Mouse (Mus musculus) ovary, adult 18-20 months (tissue): ENCODE data around the gene Cybc1.

Source experiments
- DNase-seq: peaks from one replicate; pipeline ENCODE4 v3.0.0; 2022; ENCODE audit warnings: low spot score, mixed read lengths

Gene Cybc1

DNA sequence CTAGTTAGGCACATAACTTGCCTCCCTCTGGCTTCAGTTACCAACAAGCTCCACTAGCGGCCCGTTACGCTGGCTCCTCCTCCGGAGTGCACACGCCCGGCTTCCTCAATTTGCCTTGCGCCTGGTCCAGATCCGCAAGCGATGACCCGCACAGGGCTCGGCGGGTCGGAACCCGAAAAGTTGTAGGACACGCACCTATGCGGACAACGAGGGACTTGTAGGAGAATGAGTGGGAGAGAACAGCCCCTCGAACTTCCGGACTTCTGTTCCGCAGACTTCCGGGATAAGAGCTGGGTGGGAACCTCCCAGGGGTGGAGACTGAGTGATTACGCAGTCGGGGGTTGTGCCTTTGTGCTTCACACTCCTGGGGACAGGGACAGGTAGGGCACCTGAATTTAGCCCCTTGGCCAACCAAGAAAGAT lies at the start of gene Cybc1:
Cybc1 (minus strand) TSS at position 305 of the 422 bp plus-strand sequence.
- DNase-seq: peak; percentile 54

DNA sequence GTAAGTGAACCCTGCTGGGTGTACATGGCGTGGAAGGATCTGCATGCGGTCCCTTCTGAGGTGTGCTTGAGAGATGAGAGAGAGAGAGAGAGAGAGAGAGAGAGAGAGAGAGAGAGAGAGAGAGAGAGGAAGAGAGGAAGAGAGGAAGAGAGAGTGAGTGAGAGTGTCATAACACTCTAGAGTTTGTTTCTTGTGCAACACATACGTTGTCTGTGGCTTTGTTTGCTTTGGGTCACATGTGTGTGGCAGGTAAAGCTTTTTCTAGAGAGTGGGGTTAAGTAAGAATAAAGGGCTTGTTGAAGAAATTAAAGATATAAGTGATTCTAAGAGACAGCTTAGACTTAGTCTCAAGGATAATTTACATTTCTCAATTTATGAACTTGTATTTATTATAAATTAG lies 48.9 kb upstream of the Cybc1 start:
- no peak for DNase-seq

DNA sequence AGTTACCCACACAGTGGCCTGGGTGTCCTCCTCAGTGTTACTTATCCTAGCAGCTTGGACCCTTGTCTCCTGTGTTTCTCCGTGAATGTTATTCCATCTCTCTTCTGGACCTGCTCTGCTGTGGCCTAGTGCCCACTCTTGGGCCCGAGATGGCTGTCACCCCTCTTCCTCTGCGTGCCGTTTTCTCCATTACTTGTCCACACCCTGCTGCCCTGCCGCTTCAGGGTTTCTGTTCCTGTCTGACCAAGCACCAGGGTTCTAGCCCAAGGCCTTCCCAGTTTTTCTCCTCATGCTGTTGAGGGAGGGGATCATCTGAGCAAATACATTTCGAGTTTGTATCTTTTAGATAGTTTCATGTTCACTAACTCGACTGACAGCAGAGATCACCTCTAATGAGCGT lies 48.4 kb upstream of the Cybc1 start:
- no peak for DNase-seq

DNA sequence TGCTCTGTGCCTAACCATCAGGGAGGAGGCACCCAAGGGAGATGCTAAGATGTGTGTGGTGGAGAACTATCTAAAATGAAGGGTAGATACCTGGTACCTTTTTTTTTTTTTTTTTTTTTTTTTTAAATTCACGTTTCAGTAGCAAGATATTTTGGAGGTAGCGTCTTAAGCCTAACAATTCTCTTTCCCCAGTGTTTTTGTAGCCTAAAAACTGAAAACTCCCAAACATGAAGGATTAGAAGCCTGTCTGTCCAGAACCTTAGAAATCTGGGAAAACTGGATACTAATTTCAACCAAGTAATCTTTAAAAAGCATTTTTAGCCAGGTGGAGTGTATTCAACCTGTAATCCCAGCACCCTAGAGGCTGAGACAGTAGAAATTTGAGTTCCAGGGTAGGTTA lies 32.0 kb upstream of the Cybc1 start:
- no peak for DNase-seq

DNA sequence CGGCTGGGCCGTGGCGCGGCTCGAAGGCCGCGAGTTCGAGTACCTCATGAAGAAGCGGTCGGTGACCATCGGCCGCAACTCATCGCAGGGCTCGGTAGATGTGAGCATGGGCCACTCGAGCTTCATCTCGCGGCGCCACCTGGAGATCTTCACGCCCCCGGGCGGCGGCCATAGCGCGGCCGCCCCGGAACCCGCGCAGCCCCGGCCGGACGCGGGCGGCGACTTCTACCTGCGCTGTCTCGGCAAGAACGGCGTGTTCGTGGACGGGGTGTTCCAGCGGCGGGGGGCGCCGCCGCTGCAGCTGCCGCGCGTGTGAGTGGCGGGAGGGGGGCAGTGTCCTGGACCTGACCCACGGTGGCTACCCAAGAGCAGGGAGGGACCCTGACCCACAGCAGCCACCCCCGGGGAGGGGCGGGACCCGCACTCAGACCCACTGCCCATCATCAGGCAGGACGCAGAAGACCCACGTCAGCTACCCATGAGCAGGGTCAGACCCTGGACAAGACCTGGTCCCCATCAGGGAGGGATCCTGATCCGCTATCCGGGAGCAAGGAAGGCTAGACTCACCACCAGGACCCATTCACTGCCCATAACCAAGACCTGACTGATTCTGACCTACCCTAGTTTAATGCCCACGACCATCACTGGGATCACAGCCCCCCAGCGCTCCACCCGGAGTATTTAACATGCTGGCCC lies 31.2 kb upstream of the Cybc1 start:
- DNase-seq: no peak

DNA sequence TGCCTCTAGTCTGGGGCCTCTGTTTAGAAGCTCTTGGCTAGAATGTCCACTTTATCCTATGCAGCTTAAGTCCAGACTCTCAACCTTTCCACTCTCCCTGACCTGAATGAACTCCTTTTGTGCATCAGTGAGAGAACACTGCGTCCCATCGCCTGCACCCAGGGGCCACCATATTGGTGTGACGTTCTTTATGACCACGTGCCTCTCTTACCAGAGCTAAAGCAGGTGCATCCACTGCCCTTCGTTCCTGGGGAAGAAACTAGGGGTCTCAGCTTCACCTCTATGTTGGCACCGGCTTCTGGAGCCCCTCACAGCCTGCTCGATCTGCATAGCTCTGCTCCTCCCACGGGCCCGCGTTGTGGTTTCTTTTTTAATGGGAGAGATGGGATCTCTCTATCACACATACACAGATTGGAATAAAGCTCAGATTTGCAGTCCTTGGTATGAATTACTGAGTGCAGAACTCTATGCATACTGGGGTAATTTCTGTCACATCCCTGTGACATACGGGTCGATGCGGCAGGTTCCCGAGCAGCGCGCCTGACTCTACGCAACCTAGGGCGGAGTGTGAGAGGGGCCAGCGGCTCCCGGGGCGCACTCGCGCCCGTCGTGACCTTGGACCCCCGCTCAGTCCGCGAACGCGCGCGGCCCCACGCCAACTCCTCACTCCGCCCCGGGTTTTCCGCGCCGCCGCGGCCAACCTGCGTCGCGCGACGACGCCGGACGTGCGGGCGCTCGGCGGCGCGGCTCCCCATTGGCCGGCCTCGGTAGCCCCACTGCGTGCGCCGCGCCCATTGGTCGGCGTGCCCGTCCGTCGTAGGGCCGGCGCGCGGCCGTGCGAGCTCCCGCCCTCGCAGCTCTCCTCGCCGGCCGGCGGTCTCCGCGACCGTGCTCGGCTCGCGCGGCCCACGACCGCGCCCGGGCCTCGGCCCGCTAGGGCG lies 30.3 kb upstream of the Cybc1 start, which contains the start of gene Foxk2:
Foxk2 (plus strand) TSS at position 831 of the 941 bp plus-strand sequence.
- DNase-seq: peak; percentile 84

DNA sequence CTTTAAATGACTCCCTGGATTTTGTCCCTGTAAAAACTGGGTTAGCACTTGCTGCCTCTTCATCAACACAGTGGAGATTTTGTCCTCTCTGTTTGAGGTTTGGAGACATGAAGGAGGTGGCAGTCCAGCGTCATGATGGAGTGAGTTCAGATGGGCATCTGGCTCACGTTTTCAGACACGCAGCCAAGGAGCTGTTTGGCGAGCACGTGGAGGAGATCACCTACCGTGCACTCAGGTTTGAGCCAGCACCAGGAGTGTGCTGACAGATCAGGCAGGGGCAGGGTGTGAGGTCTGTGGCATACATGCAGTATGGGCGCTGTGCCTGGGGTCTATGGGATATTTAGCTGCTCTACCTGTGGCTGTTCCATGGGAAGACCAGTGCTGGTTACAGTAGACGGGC lies 21.1 kb upstream of the Cybc1 start:
- DNase-seq: no peak

DNA sequence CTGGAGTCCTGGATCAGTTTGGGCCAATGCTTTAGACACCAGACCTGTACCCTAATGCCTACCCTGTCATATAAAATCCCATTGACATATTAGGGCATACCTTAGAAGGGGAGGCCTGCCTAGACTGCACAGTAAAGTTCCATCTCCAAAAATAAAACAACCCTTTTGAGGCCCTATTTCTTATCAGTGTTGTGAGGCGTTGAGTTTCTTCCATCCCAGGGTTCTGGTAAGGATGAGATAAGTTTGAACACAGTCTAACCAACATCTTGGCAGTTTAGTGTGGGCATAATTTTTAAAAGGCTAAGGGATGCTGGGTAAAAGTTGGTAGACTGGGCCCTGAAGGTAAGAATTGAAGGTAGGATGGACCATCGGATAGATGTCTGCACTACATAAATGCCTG lies 10.5 kb upstream of the Cybc1 start:
- no peak for DNase-seq

DNA sequence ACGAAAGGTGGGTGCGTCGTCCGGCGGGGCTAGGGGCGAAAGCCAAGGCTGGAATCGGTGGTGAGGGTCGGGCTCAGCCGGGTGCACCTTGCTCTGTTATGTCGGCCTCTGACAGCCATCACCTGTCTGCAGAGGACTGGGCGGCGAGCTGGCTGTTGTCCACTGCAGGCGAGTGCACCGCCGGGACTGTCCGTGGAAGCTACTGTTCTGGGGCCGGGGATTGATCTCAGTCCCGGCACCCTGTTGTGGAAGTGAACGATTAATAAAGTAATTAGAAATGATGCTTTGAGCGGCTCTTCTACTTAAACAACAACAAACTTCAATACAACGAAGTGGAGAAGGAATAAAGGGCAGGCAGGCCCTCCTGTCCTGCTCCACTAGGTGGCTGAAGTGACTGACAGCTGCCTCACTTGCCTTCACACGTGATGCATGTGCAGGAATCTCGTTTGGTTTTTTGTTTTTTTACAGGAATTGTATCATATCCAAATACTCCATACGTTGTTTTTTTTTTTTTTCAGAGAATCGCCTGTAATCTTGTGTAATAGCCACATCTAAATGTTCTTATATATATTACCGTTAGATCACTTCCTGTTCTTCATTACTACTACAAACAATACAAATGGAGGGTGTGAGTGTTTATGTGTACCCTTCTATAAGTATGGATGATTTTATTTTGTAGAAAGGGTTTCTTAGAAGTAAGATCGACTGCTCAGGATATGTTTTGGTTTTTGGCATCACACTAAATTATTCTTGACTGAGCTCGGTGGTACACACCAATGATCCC lies 8.4 kb upstream of the Cybc1 start:
- no peak for DNase-seq

DNA sequence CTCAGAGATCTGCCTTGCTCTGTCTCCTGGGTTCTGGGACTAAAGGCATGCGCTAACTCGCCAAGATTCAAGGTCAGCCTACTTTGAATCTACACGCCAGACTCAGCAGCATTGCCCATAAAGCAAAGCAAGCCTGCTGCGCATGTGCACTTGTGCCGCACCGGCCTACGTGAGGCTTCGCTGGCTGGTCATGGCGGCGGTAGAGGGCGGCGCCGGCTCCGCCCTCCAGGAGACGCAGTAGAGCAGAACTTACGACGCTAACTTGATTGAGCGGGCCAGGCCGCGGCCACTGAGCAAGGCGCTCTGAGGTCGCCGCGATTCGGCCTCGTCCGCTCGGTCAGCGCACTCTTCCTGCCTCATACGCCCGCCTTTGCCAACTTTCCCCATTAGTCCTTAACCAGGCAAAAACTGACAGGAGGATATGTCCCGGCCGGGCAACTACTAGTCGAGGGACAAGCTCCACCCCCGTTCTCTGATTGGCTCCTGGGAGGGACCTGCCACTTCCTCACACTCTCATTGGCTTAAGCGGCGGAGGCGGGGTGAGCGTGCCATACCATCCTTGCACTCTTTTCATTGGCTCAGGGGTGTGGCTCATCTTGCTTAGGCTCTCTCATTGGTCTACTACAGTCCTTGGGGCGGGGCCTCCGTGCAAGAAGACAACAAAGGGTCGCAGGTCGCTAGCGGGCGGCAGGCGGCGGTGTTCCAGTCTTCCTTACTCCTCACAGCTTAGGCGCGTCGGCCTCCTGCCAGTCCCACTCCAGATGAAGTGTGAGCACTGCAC lies 7.6 kb upstream of the Cybc1 start, which contains the start of gene Narf:
Narf (plus strand) TSS at position 690 of the 781 bp plus-strand sequence.
- DNase-seq: peak; percentile 100

DNA sequence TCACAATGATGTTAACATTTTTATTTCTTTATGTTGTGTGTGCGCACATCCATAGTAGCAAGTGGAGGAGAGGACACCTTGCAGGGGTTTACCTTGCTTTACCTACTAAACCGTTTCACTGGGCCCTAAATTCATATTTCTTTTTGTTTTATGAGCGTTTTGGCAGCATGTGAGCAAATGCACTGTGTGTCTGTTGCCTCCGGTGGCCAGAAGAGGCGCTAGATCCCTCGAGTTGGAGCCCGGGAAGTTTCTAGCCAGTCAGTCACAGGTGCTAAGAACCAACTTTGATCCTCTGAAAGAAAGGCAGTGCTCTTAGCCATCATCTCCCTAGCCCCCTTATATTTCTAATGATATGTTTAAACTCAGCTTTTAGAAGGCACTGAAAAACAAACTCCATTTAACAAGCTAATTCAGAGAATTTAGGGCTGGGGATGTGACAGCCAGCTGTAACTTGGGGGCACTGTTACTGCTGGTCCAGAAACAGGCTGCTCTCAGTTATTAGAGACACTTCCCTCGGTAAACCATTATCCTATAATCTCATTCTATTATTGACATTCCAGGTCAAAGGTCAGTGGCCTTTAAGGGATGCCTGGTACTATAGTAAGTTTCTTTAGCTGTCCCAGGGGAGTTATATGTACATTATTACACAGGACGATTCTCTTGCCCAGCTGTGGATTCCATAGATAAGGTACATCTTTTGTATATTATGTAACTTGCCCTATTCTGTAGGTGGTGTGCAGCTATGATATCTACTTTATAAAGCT lies 6.5 kb upstream of the Cybc1 start:
- DNase-seq: no peak

DNA sequence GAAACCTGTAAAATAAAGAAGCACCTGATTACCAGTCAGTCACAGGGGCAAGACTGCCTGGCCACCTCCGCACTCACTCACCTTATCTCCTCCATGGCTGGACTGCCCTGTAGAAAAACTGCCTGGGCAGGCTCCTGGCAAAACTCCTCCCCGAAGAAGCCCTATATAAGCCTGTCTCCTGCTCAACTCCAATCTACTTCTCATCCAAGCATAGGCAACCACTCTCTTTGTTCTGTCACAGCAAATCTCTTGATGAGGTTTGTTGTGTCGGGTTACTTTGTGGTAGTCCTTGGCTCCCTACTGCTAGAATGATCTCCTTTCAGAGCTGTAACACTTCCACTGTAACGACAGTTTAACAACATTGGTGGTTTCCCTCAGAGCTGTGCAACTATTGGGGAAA lies 3.6 kb upstream of the Cybc1 start:
- DNase-seq: no peak

DNA sequence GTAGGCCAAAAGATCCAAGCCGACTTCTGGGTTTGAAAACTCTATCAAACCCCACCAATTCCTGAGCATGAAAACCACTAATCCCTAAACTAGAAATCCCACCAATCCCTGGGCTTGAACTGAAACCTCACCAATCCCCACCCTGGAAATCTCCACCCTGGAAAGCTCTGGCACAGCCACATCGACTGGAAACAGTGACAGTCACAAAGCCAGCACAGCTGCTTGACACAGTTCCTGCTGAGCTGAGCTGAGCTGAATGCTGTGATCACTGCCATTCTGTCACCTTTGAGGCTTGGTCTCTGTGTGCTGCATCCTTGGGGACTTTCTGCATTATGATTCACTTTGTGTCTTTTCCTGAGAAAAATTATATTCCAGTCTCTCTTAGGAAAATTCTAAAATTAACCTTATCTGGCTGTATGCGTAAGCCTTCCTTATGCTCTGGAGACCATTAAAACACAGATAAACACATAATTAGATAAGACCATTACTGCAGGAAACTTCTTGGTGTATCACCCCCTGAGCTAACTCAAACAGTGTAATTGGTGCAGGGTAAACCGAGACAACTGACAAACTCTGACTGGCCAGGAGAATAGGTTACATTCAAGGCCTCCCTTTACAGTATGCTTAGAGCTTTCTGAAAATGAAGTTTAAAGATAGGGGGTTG lies 2.6 kb upstream of the Cybc1 start:
- DNase-seq: no peak

DNA sequence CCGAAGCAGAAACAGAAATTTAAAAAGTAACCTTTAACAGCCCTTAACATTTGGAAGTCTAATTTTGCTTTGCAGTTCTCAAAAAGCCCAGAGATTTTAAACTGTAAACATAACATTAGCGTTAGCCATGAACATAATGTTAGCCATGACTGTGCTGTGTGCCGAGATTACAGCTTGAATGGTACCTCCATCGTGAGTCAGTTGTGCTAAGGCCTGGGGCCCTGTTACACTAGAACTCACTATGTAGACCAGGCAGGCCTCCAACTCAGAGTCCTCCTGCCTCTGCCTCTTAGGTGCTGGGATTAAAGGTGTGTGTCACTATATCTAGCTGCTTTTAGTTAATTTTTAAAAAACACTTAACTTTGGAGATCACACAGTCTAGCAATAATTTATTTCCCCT lies 2.1 kb upstream of the Cybc1 start:
- DNase-seq: no peak

DNA sequence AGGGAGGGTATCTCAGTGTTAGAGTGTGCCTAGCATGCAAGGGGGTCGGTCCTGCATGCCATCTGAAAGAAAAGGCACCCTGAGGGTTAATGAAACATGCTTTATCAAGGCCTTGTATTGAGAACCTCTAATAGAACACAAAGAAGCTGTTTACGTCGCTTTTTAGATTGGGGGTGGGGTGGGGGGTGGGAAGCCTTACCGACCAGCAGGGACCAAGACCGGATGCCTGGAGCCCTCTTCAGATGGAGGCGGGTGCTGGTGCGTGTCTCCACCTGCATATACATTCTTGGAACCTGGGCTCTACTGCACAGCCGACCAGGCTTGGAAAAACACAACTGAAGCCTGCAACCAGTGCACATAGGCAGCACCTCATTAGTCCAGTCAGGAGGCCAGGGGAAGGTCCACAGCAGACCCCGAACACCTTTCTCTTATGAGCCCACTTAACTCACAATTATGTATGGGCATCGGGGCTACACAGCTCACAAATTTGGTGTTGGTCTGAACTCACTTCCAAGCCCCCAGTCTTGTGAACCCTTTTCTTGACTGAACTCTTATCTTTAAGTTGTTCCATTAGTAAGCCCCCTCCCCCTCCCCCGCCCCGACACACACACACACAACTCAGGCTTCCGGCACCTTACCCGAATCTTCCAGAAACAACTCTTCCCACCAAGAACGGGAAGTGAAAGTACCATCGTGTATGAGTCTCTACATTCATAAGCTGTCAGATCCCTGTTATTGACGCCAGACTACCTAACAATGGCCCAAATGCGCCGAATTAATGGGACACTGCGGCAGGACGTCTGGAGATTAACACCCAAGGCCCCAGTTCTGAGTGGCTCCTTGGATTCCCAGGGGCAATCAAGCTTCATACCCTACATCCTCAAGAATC lies 749 bp downstream of the Cybc1 start:
- DNase-seq: no peak

DNA sequence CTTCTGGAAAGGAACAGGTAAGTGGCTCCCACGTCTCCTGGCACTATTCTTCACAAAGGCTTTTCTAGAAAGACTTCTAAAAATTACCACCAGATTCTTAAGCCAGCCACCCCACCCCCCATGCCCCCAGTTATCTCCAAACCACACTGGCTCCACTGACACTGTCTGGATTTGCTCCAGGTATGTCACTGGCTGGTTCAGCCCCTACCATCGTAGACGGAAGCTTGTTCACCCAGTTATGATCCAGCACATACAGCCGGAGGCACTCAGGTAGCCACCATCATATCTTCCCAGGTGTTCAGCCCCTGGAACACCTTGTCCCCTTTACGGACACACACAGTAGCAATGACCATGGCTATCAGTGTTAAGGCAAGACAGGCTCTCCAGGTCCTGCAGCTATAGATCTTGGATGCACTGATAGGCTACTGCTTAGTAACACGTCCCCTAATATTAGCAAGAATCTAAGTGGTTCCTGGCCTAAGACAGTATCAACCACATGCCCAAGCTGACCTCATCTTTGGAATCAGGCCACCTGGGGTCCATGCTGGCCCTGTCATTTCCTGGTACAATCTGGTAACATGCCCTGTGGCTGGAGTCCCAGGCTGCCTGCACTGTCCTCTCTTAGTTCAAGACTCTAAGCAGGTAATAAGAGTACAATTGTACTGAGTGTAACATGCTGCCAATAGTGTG lies 7.7 kb downstream of the Cybc1 start:
- no peak for DNase-seq

DNA sequence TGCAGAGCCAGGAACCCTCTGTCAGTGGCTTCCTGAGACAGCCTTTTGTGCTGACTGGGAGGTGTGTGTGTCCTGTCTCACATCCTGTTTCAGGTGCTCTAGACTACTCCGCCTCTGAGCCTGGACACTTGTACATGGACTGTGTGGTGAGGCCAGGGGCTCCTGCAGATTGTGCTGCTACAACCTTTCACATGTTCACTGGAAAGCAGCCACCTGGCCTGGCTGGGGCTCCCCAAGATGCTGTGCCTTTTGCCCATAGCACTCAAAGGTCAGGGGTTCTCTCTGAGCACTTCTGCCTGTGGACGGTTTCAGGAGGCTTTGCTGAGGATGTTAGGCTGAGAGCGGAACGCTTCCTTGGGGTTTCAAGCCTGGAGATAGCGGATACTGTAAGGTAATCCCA lies 8.4 kb downstream of the Cybc1 start:
- DNase-seq: no peak

DNA sequence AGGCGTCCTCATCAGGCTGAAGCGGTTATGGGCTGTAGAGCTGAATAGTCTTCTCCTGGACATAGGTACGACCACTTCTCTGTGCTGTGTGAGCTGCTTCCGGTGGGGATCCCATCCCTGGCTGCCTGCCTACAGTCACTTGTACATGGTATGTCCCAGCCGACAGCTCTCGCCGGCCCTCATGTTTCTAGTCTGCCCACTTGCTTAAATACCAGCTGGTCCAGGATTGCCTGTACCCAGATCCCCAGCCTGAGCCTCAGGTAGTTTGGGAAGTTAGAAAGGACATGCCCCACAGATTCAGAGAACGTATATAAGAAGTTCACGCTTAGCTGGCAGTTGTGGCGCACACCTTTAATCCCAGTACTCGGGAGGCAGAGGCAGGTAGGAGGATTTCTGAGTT lies 9.3 kb downstream of the Cybc1 start:
- no peak for DNase-seq

DNA sequence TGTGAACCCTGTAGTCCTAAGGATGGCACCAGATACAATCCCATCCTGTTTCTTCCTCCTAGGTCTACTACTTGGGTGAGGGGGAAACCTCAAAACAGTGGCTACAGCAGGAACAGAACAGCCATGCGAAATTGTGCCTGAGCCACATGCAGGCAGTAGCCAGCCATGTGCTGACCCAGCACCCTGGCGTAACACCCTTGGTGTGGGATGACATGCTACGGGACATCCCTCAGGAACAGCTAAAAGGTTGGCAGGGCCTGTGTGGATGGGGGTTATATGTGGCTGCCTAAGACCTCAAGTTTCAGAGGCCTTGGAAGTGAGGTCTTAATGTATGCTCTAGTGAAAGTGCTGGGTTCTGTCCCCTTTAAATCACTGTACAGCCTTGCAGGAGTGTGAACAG lies 12.3 kb downstream of the Cybc1 start:
- DNase-seq: no peak
